Mouse (Mus musculus) liver, postnatal 0 days (tissue): ENCODE data around the gene Ctrl. TPM values are rescaled to one million over a fixed set of nuclear protein-coding genes. Genes with fewer than 3 reads are reported as not detected.

Experiments used
- ATAC-seq: fragments of 200-750 bp; cut with Nextera tagmentation; 2 replicates; pipeline ENCODE4 v1.8.0; 2017; ENCODE audit warnings: mild to moderate bottlenecking, moderate library complexity
- DNase-seq: peaks from one replicate; pipeline ENCODE4 v3.0.0-alpha.2; 2016
- H3K27ac ChIP-seq: fragments of 300-500 bp; sonication (generic); 2 replicates; pipeline ENCODE4 v1.5.1; 2014; ENCODE audit warnings: antibody characterized with exemption, moderate library complexity, mild to moderate bottlenecking, low read depth
- H3K27me3 ChIP-seq: fragments of 300-500 bp; sonication (generic); 2 replicates; pipeline ENCODE4 v1.6.1; 2014; ENCODE audit warnings: low read length, control low read depth, mixed read lengths; ENCODE audit not compliant: insufficient read depth
- H3K36me3 ChIP-seq: fragments of 300-500 bp; sonication (generic); replicated peaks from 2 replicates; pipeline ENCODE4 v1.6.1; 2014; ENCODE audit warnings: mild to moderate bottlenecking, control low read depth, low read length, moderate library complexity, mixed read lengths; ENCODE audit not compliant: insufficient read depth
- H3K4me1 ChIP-seq: fragments of 300-500 bp; sonication (generic); 2 replicates; pipeline ENCODE4 v1.6.1; 2014; ENCODE audit warnings: antibody characterized with exemption, mild to moderate bottlenecking, control low read depth; ENCODE audit not compliant: insufficient read depth
- H3K4me2 ChIP-seq: fragments of 300-500 bp; sonication (generic); 2 replicates; pipeline ENCODE4 v1.6.1; 2014; ENCODE audit warnings: low read depth, mild to moderate bottlenecking, low read length, moderate library complexity, mixed read lengths
- H3K4me3 ChIP-seq: fragments of 300-500 bp; sonication (generic); 2 replicates; pipeline ENCODE4 v1.5.1; 2014; ENCODE audit warnings: low read depth, low read length
- H3K9ac ChIP-seq: fragments of 300-500 bp; sonication (generic); replicated peaks from 2 replicates; pipeline ENCODE4 v1.6.1; 2014; ENCODE audit warnings: mild to moderate bottlenecking, moderate library complexity
- H3K9me3 ChIP-seq: fragments of 300-500 bp; sonication (generic); 2 replicates; pipeline ENCODE4 v1.6.1; 2016; ENCODE audit warnings: mild to moderate bottlenecking, control low read depth, low read length, mixed read lengths
- CTCF ChIP-seq: sonication (generic); IDR thresholded peaks from 2 replicates; pipeline ENCODE4 v1.5.1; 2016; ENCODE audit warnings: antibody characterized with exemption, low read depth
- EP300 ChIP-seq: IDR thresholded peaks from 2 replicates; pipeline ENCODE4 v1.6.1; 2016; ENCODE audit warnings: antibody characterized with exemption, low read depth, mild to moderate bottlenecking
- WGBS: fragments of 180-500 bp; shearing (Covaris S2); extraction: QIAGEN DNeasy Blood & Tissue Kit; methylation state at CpG from one replicate; pipeline ENCODE4 v1.1.7; 2014; ENCODE audit not compliant: insufficient replicate concordance; 5-methylcytosine and 5-hydroxymethylcytosine counted together
- polyA plus RNA-seq: library from polyadenylated mRNA; unstranded; fragments of >200 nt; fragmentation: Nextera tagmentation; extraction: Ambion mirVana; gene quantifications from 2 replicates; pipeline ENCODE4 v1.2.1, GENCODE M21; 2015

The Ctrl gene
- polyA plus RNA-seq, 1 experiment from 2014 or later, result 0.16 TPM

DNA sequence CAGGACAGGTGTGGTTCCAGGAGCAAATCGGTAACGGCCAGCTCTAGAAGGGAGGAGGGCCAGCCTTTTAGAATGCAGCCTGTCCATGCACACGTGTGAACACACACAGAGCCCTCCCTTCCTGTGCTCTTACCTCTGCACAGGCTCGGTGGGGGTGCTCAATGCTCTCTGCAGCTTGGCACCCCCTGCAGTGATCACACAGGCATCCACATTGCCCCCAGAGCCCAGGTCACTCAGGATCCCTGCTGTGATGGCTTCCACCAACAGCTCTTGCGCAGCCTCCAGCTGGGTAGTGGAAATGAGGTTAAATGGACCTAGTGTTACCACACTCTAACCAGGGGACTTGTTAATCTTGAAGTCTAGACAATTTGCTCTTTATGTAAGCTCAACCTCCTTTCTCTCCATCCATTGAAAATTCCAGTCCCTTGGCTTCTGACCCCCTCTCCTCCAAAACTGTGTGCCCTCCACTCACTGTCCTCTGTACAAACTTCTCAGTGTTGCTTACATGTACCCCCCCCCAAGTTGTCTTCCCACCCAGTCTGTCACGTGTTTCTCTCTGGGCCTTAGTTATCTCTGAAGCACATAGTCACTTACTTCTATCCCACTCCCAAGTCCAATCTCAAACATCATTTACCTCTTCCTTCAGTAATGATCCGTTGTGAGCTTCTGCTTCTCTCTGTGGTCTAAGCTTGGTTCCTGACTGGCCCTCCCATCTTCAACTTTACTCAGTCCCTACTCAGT, 2.4 kb upstream of the Ctrl start:
- peak overlapping the region; percentile 92 for H3K4me2 ChIP-seq
- no peak for TF ChIP-seq EP300
- no peak for TF ChIP-seq CTCF
- H3K4me3 ChIP-seq, result peak overlapping the region; percentile 58; the same call in 1 of the 2 replicates
- H3K27me3 ChIP-seq, result no peaks in the 10 kb centered on the region
- peak overlapping the region; percentile 24; the same call in 1 of the 2 replicates for H3K27ac ChIP-seq
- 34% methylated on average over 7 of the region's 7 CpGs for WGBS
- peaks cover 14% of the 10 kb centered on the region for H3K4me1 ChIP-seq
- DNase-seq, result no peak
- no peak for ATAC-seq
- peak overlapping the region; percentile 87; the same call in 1 of the 2 replicates for H3K9ac ChIP-seq
- peaks cover 21% of the 10 kb centered on the region for H3K36me3 ChIP-seq
- no peaks in the 10 kb centered on the region for H3K9me3 ChIP-seq

DNA sequence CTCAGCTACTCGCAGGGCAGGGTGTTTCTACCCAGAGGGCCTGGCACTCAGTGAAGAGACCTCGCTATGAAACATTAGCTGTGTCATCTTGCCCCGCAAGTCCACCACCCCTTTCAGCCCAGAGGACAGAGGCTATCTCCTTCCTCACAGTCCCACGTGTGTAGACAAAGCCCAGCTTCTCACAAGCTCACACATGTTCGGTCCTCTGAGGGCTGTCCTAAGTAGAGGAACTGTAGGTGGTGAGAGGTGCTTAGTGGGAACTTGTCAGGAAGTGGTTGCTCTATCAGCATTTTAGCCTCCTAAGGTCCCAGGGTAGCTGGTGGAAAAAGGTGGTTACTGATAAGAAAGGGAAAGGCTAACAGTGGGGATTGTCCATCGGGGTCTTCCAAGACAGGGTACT, 1.4 kb upstream of the Ctrl start:
- TF ChIP-seq EP300 (no peak), CTCF (no peak)
- Histone ChIP-seq H3K4me3 (no peak overlapping the region), H3K4me2 (no peak overlapping the region), H3K27ac (no peak overlapping the region), H3K4me1 (peaks cover 14% of the 10 kb centered on the region), H3K27me3 (no peaks in the 10 kb centered on the region), H3K36me3 (peaks cover 25% of the 10 kb centered on the region), H3K9ac (no peak overlapping the region), H3K9me3 (no peaks in the 10 kb centered on the region)
- DNase-seq (no peak), ATAC-seq (no peak)
- WGBS, result 36% methylated on average over 6 of the region's 6 CpGs

DNA sequence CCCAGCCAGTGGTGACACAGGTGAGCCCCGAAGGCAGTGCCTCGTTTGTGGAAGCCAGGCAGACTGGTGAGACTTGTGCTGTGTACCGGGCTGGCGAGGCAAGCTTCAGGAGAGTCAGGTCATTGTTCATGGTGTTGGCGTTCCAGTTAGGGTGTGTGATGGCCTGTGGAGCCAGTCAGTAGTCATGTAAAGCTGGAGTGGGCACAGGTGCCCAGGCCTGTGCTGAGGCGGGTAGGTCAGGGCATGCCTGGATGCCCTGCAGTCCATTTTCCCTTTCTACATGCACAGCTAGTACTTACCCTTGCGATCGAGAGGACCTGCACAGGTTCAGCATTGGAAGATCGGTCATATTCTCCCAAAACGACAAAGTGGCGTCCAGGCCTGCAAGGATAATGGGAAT, 1.1 kb downstream of the Ctrl start:
- peaks cover 8% of the 10 kb centered on the region for H3K4me1 ChIP-seq
- no peak overlapping the region for H3K4me3 ChIP-seq
- TF ChIP-seq CTCF (no peak), EP300 (no peak)
- WGBS, result 84% methylated on average over 11 of the region's 11 CpGs
- DNase-seq, result no peak
- H3K27ac ChIP-seq, result no peak overlapping the region
- H3K4me2 ChIP-seq, result no peak overlapping the region
- no peak overlapping the region for H3K9ac ChIP-seq
- no peaks in the 10 kb centered on the region for H3K27me3 ChIP-seq
- H3K36me3 ChIP-seq, result peaks cover 28% of the 10 kb centered on the region
- H3K9me3 ChIP-seq, result no peaks in the 10 kb centered on the region
- no peak for ATAC-seq

DNA sequence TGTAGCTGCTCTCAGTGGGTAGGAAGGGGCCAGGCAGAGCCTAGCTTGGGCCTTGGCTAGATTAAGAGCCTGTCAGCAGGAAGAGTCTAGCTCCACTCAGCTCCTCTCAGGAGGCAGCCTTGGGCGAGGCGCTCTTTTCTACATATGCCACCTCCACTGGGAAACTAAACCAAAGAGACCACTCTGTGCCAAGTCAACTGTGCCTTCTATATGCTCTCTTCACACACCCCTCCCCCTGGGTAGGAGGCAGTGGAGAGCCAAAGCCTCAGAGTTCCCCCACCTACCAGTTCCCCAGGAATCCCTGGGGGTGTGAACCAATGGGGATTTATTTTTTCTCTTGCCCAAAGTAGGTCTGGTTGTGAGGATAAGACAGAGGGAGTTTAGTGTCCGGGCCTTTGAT, 2.4 kb downstream of the Ctrl start:
- H3K9ac ChIP-seq, result no peak overlapping the region
- TF ChIP-seq EP300 (no peak), CTCF (no peak)
- DNase-seq (no peak), ATAC-seq (no peak)
- H3K4me1 ChIP-seq, result peaks cover 3% of the 10 kb centered on the region
- 84% methylated on average over 3 of the region's 3 CpGs for WGBS
- no peak overlapping the region for H3K27ac ChIP-seq
- H3K4me2 ChIP-seq, result no peak overlapping the region
- no peaks in the 10 kb centered on the region for H3K9me3 ChIP-seq
- H3K36me3 ChIP-seq, result peaks cover 26% of the 10 kb centered on the region
- no peak overlapping the region for H3K4me3 ChIP-seq
- H3K27me3 ChIP-seq, result no peaks in the 10 kb centered on the region

DNA sequence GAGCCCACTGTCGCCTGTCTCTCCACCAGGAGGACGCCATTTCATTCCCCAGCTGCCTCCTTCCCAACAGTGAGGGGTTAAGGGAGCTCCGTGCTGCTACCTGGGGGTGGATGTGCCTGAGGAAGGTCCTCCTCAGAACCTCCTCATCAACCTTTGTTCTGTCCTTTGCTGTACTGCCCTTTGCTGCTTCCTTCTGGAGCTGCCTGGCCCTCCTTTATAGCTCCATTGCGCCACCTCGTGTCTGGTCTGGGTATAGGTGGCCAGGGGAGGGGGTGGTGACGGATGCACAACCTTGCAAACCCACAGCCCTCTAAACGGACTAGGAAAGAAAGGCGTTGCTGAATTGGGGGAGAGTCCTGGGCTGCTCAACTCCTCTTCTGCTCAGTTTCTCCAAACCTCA, 3.1 kb downstream of the Ctrl start:
- peak; percentile 65 for ATAC-seq

DNA sequence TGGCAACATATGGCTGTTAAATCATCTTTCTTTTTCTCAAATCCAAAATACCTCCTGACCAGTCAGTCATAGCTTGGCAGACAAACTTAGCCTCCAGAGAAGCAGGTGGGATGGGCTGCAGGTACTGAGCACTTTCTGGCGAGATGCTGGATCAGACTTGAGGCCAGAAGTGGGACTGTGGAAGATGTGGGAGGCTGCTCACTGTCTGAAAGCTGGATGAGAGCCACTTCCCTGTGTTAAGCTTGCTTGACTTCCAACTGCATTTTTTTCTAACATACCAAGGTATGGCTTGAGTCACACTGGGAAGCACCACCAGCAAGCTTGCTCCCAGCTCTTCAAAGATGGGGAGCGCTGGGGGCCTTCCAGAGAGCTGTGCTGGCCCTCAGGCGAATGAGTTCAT, 8.5 kb downstream of the Ctrl start:
- Histone ChIP-seq H3K4me3 (no peak overlapping the region), H3K27me3 (no peaks in the 10 kb centered on the region), H3K36me3 (peaks cover 14% of the 10 kb centered on the region), H3K4me2 (no peak overlapping the region), H3K4me1 (no peaks in the 10 kb centered on the region), H3K9me3 (no peaks in the 10 kb centered on the region), H3K27ac (no peak overlapping the region), H3K9ac (no peak overlapping the region)
- ATAC-seq (no peak), DNase-seq (no peak)
- 65% methylated on average over 3 of the region's 3 CpGs for WGBS
- TF ChIP-seq CTCF, result no peak
- TF ChIP-seq EP300, result no peak

More for the DNA sequence above, 3.1 kb downstream of the Ctrl start:
- Histone ChIP-seq H3K27me3 (no peaks in the 10 kb centered on the region), H3K9ac (no peak overlapping the region), H3K4me2 (no peak overlapping the region), H3K9me3 (no peaks in the 10 kb centered on the region), H3K4me3 (no peak overlapping the region), H3K27ac (no peak overlapping the region), H3K4me1 (no peaks in the 10 kb centered on the region), H3K36me3 (peaks cover 24% of the 10 kb centered on the region)
- 21% methylated on average over 8 of the region's 8 CpGs for WGBS
- peak; percentile 89 for DNase-seq
- peak; percentile 98 for TF ChIP-seq CTCF
- TF ChIP-seq EP300, result no peak

DNA sequence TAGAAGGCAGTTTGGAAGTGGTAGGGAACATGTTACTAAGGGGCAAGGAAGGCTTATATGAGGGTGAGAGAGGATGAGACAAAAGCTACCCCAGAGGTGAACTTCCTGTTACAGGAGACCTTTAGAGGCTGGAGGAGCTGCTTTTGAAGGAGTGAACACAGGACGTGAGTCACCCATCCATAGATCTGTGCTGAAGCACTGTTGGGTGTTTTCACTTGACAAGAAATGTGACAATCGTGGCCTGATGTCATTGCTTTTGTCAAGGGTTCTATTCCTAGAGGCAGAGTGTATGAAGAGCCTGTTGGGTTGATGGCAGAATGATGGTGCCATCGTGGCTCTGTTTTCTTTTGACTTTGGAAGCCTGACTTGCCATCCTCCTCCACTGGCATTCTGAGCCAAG, 14.3 kb downstream of the Ctrl start:
- Histone ChIP-seq H3K4me2 (no peak overlapping the region), H3K9ac (no peak overlapping the region), H3K27ac (no peak overlapping the region), H3K36me3 (peaks cover 20% of the 10 kb centered on the region), H3K9me3 (no peaks in the 10 kb centered on the region), H3K27me3 (no peaks in the 10 kb centered on the region), H3K4me3 (no peak overlapping the region), H3K4me1 (no peaks in the 10 kb centered on the region)
- WGBS, result 63% methylated on average over 3 of the region's 3 CpGs
- DNase-seq (no peak), ATAC-seq (no peak)
- no peak for TF ChIP-seq CTCF
